Mouse (Mus musculus) cerebral cortex, adult 2 months (tissue): ENCODE measurements around the gene Phldb1.

ENCODE experiments used
- WGBS: fragments of 180-500 bp; shearing (Covaris S2); methylation state at CpG from one replicate; pipeline ENCODE4 v1.1.7; 2018; 5-methylcytosine and 5-hydroxymethylcytosine counted together

Phldb1 gene

DNA sequence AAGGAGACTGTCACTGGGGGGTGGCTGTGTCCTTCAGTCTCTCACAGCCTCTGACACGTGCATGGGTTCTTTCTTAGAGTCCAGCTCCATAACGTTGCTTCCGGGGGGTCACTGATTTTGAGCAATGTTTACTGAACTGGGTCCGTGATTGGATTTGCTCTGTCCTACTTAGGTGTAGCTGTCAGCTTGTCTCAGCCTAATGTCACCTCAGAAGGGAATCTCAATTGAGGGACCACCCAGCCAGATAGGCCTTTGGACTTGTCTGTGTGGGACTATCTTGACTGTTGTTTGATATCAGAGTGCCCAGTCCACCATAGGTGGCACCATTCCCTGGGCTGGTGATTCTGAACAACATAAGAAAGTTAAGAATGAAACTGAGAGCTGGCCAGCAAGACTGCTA lies 81.1 kb downstream of the Phldb1 start:
- WGBS, result 80% methylated on average over 4 of the region's 4 CpGs

DNA sequence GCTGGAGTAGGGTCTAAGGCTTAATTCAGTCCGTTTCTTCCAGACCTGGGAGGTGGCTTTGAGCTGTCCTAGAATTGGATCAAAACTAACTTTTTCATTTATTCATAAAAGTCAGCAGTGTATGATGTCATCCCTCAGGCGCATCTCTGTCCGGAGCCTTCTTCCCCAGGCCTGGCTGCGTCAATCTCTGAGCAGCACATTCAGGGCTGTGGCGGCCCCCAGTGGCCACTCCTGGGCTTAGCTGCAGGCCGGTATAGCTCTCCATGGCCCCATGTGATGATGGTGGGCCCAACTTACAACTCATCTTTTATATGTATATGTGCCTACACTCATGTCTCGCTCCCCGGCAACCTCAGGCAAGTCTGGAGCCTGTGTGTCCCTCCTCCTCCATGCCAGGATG lies 83.0 kb downstream of the Phldb1 start:
- WGBS, result 28% methylated on average over 8 of the region's 8 CpGs

DNA sequence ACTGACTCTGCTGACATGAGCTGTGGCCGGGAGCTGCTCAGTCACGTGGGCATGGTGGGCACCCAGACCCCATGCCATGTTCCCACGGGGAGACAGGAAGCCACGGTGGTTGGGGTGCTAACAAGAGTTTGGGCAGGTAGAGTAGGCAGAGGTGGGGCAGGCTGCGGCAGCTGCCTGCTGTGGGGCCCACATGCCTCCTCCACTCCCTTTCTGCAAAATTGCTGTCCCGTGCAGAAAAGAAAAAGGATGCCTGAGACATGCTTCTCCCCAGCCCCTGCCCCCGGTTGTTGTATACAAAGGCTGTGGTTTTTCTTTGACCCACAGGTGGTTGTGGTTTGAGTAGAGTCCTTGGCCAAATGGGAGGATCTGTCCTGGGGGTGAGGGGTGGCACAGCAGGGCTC lies 86.1 kb downstream of the Phldb1 start:
- WGBS, result 78% methylated on average over 7 of the region's 7 CpGs

DNA sequence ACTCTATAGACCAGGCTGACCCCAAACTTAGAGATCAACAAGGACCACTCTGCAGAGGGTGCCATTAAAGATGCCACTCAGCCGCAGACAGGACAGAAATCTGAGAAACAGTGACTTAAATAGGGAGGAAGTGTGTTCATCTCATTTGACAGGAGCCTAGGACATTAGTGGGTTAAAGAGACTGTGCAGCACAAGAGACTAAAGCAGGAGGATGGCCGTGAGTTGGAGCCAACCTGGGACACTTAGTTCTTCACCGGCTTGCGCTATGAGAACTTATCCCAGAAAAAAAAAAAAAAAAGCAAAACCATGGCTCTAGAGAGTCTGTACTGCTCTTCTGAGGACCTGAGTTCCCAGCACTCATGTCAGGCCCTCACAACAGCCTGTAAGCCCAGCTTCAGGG lies 87.3 kb downstream of the Phldb1 start:
- 87% methylated on average over 4 of the region's 4 CpGs for WGBS

GRCm38 (mm10) chr9:44647026-44647425 lies 88.0 kb downstream of the Phldb1 start:
- WGBS, result 89% methylated on average over 8 of the region's 8 CpGs

DNA sequence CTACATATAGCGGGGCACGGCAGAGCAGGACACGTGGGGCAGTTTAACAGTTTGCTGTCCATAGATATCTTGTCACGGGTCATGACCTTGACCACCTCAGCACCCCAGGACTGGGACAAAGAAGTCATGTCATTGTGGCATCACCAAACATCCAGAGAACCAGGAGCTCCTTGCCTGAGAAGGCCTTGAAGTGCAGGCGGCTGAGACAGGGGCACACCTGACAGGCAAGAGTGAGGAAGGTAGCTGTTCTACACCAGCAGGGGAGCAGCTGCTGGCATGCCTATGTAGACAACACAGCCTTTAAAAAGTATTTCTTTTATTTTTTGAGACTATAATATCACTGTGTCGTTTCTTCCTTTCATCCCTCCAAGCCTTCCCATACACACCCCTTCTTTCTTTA lies 88.6 kb downstream of the Phldb1 start:
- 87% methylated on average over 6 of the region's 6 CpGs for WGBS

- 71% methylated on average over 15 of the region's 15 CpGs for WGBS
These were observed 89.1 kb downstream of the Phldb1 start for GRCm38 (mm10) chr9:44645924-44646323.

DNA sequence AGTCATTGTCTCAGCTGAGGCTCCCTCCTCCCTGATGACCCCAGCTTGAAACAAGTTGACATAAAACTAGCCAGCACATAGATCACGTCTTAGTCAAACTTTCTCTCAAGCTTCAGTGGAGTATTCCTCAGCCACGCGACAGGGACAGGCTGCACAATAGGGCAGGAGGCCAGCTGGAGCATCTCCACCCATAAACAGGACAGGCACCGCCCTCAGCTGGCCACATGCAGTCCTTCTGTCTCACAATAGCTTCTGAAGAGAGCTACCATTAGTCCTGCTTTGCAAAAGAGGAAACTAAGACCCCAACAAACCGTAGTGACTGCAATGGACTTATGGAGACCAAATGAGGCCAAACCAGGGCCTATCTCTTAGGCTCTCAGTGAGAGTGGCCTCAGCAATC lies 89.5 kb downstream of the Phldb1 start:
- 50% methylated on average over 5 of the region's 5 CpGs for WGBS

DNA sequence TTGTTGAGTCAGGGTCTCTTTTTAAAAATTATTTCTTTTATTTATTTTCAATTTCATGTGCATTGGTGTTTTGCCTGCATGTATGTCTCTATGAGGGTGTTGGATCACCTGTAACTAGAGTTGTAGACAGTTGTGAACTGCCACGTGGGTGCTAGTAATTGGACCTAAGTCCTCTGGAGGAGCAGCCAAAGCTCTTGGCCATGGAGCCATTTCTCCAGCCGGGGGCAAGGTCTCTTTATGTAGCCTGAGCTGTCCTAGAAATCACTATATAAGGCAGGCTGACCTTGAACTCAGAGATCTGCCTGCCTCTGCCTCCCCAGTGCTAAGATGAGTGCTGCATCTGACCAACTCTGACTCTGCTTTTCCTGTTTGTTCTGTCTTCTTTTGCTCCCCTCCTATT lies 90.8 kb downstream of the Phldb1 start:
- WGBS, result 91% methylated on average over 2 of the region's 2 CpGs

GRCm38 (mm10) chr9:44643103-44643502 lies 91.9 kb downstream of the Phldb1 start:
- WGBS, result 96% methylated on average over 7 of the region's 7 CpGs

DNA sequence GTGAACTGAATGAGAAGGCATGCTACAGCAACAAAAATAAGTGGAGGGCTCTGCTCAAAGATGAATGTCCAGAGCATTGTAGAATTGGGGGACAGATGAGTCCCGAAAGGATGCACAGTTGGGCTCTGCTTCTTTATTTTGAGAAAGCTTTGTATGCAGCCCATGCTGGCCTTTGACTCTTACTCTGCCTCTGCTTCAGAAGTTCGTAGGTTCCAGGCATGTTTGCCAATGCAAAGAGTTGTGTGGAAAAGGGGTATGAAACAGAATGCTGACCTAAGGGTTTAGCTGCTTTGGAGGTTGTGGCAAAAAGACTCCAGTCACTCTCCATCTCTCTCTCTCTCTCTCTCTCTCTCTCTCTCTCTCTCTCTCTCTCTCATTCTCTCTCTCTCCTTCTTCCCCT lies 93.4 kb downstream of the Phldb1 start:
- WGBS, result 80% methylated on average over 2 of the region's 2 CpGs

- WGBS, result 68% methylated on average over 3 of the region's 3 CpGs
These were observed 94.2 kb downstream of the Phldb1 start for GRCm38 (mm10) chr9:44640646-44641357.

DNA sequence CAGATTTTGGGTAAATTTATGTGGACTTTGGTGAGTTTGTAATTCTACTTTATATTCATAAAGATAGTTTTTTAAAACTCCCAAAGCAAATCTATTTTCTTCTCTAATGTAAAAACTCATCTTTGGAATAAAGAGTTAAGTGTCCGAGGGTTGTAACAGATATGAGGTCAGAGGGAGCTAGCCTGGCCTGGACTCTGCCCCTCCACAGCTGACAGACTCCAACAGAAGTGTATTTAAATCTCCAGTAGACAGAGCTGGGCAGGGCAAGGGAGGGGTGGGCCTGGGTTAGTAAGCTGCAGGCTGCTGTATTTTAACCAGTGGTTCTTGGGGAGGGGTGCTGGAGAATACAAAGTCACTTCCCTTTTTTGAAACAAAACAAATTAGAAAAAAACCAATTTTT lies 95.0 kb downstream of the Phldb1 start:
- 78% methylated on average over 1 of the region's 1 CpGs for WGBS

- WGBS, result 63% methylated on average over 9 of the region's 9 CpGs
These were observed 96.3 kb downstream of the Phldb1 start for GRCm38 (mm10) chr9:44638726-44639125.

DNA sequence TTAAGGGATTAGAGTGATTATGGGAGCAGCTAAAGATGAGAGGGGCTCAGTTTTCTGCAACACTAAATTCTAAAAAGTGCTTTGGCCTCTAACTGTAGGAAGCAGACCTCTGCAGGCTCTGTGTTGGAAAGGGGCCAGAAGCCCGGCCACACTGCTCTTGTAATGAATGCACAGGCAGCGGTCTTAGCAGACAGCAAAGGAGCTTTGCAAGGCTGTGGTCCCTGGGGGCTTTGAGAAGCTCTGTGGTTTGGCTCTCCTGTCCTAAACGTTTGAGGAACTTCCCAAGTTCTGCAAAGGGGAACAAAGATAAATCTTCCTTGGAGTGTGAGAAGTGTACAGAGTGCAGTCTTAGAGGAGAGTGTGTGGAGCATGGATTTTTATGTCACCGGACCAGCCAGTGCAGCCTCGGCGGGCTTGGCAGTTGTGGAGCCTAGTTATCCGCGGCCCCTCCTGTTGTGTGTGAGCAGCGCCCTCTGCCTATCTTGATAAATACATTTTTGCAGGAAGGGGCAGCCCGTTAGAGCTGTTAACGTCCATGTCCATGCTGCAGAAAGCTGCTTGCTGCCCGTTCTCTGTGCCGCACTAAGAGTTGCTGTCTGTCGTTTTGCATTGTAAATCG lies 97.3 kb downstream of the Phldb1 start:
- WGBS, result 43% methylated on average over 15 of the region's 15 CpGs
